Mouse (Mus musculus): Measurements from ENCODE around the gene Enpp3.

DNA sequence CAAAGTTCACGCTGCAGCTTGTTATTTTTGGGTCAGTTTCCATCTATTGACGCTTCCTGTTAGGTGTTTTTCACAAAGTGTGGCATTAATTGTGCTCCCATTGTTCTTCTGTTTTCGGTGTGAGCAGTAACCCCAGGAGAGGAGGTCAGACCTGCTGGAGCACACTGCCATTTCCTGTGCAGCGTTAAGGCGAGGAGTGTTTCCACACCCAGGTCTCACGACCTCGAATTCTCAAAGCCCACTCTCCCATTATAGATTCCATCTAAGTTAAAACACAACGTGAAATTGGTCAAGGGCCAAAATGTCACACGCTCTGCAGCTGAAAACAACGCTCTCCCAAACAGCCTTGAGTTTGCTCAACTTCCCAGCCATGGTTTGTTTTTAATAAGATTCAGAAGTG is 32.0 kb downstream of the Enpp3 start:
- TF ChIP-seq CTCF (IDR thresholded peaks at IDR 0.05; ENCODE audit: low read depth) (no peak), EP300 (optimal IDR thresholded peaks at IDR 0.05) (no peak)
